Mouse (Mus musculus): Measurements from ENCODE around the gene Pxdc1. TPM values are rescaled to one million over a fixed set of nuclear protein-coding genes. Genes with fewer than 3 reads are reported as not detected.
A peak's percentile ranks its signal among the peaks of the same experiment; 100 is the strongest.

Pxdc1 gene
- polyA plus RNA-seq, 1 experiment from 2014 or later, result 8.9 TPM

GRCm38 (mm10) chr13:34669919-34670865, 16.9 kb upstream of the Pxdc1 start:
- Histone ChIP-seq H3K9ac (no peak overlapping the region), H3K36me3 (no peaks in the 10 kb centered on the region), H3K27ac (peak overlapping the region; percentile 82), H3K9me3 (no peaks in the 10 kb centered on the region), H3K4me3 (no peak overlapping the region), H3K27me3 (no peaks in the 10 kb centered on the region), H3K4me2 (peak overlapping the region; percentile 6), H3K4me1 (replicated peaks) (peaks cover 14% of the 10 kb centered on the region)
- WGBS, result 39% methylated on average over 16 of the region's 16 CpGs
- peak; percentile 67 for ATAC-seq (ENCODE audit: low FRiP score)

DNA sequence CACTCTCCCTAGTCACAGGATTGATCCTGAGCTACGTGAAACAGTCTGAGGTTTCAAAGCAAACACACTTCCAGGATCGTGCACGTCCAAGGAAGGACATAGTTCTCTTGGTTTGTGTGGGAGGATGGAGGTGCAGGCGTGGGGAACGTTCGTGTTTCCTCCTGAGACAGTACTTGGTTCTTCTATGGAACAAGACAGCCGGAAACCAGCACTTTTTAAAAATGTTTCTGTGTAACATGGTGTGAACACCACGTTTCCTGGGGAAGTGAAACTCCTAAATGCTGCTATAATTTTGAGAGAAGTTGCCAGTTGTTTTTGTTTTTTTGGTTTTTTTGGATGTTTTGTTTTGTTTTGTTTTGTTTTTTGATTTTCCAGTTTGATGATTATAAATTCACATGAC, 13.9 kb upstream of the Pxdc1 start:
- no peak overlapping the region for H3K9ac ChIP-seq
- peaks cover 14% of the 10 kb centered on the region for H3K4me1 ChIP-seq (replicated peaks)
- no peak overlapping the region for H3K4me3 ChIP-seq
- H3K9me3 ChIP-seq, result no peaks in the 10 kb centered on the region
- H3K4me2 ChIP-seq, result no peak overlapping the region
- no peaks in the 10 kb centered on the region for H3K36me3 ChIP-seq
- H3K27me3 ChIP-seq, result no peaks in the 10 kb centered on the region
- ATAC-seq (ENCODE audit: low FRiP score), result no peak
- 89% methylated on average over 8 of the region's 8 CpGs for WGBS
- H3K27ac ChIP-seq, result no peak overlapping the region

- H3K4me3 ChIP-seq, result no peak overlapping the region
- H3K36me3 ChIP-seq, result no peaks in the 10 kb centered on the region
- H3K4me2 ChIP-seq, result no peak overlapping the region
- no peaks in the 10 kb centered on the region for H3K27me3 ChIP-seq
- no peak overlapping the region for H3K27ac ChIP-seq
- ATAC-seq (ENCODE audit: low FRiP score), result no peak
- 86% methylated on average over 4 of the region's 4 CpGs for WGBS
- peaks cover 7% of the 10 kb centered on the region for H3K4me1 ChIP-seq (replicated peaks)
- no peak overlapping the region for H3K9ac ChIP-seq
- H3K9me3 ChIP-seq, result no peaks in the 10 kb centered on the region
Observed at GRCm38 (mm10) chr13:34665074-34665473, 11.8 kb upstream of the Pxdc1 start.

- no peaks in the 10 kb centered on the region for H3K9me3 ChIP-seq
- no peaks in the 10 kb centered on the region for H3K4me1 ChIP-seq (replicated peaks)
- no peak overlapping the region for H3K9ac ChIP-seq
- no peak overlapping the region for H3K4me2 ChIP-seq
- no peaks in the 10 kb centered on the region for H3K27me3 ChIP-seq
- ATAC-seq (ENCODE audit: low FRiP score), result no peak
- no peak overlapping the region for H3K27ac ChIP-seq
- no peak overlapping the region for H3K4me3 ChIP-seq
- no peaks in the 10 kb centered on the region for H3K36me3 ChIP-seq
- 87% methylated on average over 6 of the region's 6 CpGs for WGBS
Observed at GRCm38 (mm10) chr13:34663762-34664161, 10.5 kb upstream of the Pxdc1 start.

GRCm38 (mm10) chr13:34659507-34659906, 6.2 kb upstream of the Pxdc1 start:
- H3K9me3 ChIP-seq, result no peaks in the 10 kb centered on the region
- ATAC-seq (ENCODE audit: low FRiP score), result no peak
- 78% methylated on average over 4 of the region's 4 CpGs for WGBS
- no peak overlapping the region for H3K4me3 ChIP-seq
- H3K9ac ChIP-seq, result no peak overlapping the region
- no peak overlapping the region for H3K4me2 ChIP-seq
- H3K4me1 ChIP-seq (replicated peaks), result no peaks in the 10 kb centered on the region
- no peaks in the 10 kb centered on the region for H3K36me3 ChIP-seq
- peaks cover 17% of the 10 kb centered on the region; the same call in 1 of the 2 replicates for H3K27me3 ChIP-seq
- no peak overlapping the region for H3K27ac ChIP-seq

GRCm38 (mm10) chr13:34656351-34656750, 3.1 kb upstream of the Pxdc1 start:
- no peak for ATAC-seq (ENCODE audit: low FRiP score)
- Histone ChIP-seq H3K4me3 (no peak overlapping the region), H3K36me3 (no peaks in the 10 kb centered on the region), H3K4me2 (no peak overlapping the region), H3K4me1 (replicated peaks) (peaks cover 21% of the 10 kb centered on the region), H3K27me3 (peaks cover 49% of the 10 kb centered on the region), H3K9me3 (no peaks in the 10 kb centered on the region), H3K27ac (no peak overlapping the region), H3K9ac (no peak overlapping the region)
- 91% methylated on average over 5 of the region's 5 CpGs for WGBS

DNA sequence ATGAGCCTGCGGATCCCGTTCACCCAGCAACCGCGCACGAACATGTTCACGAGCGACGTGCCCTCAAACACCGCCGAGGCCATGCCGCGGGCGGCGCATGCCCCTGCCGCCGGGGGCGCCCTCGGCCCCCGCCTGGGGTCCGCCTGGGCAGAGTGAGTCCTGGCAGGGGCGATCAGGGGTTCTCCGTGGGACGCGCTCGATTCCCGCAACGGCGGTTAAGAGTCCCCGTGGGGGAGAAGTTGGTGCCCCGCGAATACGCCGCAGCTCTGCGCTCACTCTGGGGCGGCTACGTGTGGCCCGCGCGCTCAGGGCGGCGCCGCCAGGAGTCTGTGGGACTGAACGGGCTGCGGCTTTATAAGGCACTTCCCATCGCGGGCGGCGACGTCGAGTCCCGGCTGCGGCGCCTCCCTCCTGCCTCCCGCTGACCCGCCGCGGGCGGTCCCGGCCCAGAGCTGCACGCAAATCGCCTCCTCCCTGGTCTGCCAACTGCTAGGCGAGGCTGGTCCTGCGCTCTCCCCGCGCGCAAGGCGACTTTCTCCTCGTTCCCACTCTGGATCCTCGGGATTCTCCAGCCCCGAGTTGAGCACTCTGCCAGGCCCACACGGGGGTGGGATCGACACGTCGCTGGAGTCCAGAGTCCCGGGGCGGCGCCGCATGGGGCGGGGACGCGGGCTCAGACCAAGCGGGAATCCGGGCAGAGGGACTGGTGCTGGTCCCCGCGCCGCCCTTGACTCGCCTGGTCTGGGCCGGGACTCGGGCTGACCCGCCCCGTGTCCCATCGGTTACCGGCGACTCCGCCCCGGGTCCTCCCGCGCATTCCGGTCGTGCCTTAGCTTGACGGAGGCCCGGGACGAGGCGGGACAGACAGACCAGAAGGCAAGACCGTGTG, 689 bp downstream of the Pxdc1 start:
- peak overlapping the region; percentile 35; the same call in 1 of the 2 replicates for H3K27ac ChIP-seq
- peak overlapping the region; percentile 73 for H3K9ac ChIP-seq
- peak overlapping the region; percentile 52 for H3K4me3 ChIP-seq
- peak; percentile 72 for ATAC-seq (ENCODE audit: low FRiP score)
- H3K9me3 ChIP-seq, result no peaks in the 10 kb centered on the region
- H3K4me2 ChIP-seq, result peak overlapping the region; percentile 94
- under 1% methylated on average over 105 of the region's 105 CpGs for WGBS
- no peaks in the 10 kb centered on the region for H3K36me3 ChIP-seq
- peaks cover 33% of the 10 kb centered on the region for H3K4me1 ChIP-seq (replicated peaks)
- peaks cover 81% of the 10 kb centered on the region for H3K27me3 ChIP-seq

DNA sequence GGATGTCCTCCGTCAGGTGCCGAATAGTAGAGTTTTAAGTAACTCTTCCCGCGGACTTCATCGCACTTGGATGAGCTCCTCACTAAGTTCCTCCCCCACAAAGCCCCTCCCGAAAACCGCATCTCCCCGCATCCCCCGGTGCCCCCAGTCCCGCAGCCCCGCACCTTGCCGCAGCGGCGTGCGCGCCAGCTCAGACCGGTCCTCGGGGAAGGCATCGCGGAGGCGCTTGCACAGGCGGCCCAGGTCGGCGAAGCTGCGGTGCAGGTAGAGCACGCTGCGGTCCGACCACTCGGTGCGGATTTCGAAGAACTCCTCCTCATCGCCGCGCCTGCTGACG, 1.3 kb downstream of the Pxdc1 start:
- ATAC-seq (ENCODE audit: low FRiP score), result peak; percentile 72
- under 1% methylated on average over 35 of the region's 35 CpGs for WGBS
- Histone ChIP-seq H3K4me3 (peak overlapping the region; percentile 52), H3K4me1 (replicated peaks) (peaks cover 34% of the 10 kb centered on the region), H3K9me3 (no peaks in the 10 kb centered on the region), H3K9ac (peak overlapping the region; percentile 73), H3K27me3 (peaks cover 84% of the 10 kb centered on the region), H3K4me2 (peak overlapping the region; percentile 94), H3K36me3 (no peaks in the 10 kb centered on the region), H3K27ac (peak overlapping the region; percentile 12; the same call in 1 of the 2 replicates)

GRCm38 (mm10) chr13:34651474-34651991, 1.8 kb downstream of the Pxdc1 start:
- WGBS, result 2% methylated on average over 24 of the region's 24 CpGs
- peak overlapping the region; percentile 52 for H3K4me3 ChIP-seq
- peak overlapping the region; percentile 73 for H3K9ac ChIP-seq
- H3K4me2 ChIP-seq, result peak overlapping the region; percentile 94
- no peak overlapping the region for H3K27ac ChIP-seq
- no peaks in the 10 kb centered on the region for H3K36me3 ChIP-seq
- no peaks in the 10 kb centered on the region for H3K9me3 ChIP-seq
- ATAC-seq (ENCODE audit: low FRiP score), result peak; percentile 25; the same call in 1 of the 2 replicates
- peaks cover 83% of the 10 kb centered on the region for H3K27me3 ChIP-seq
- peaks cover 34% of the 10 kb centered on the region for H3K4me1 ChIP-seq (replicated peaks)

DNA sequence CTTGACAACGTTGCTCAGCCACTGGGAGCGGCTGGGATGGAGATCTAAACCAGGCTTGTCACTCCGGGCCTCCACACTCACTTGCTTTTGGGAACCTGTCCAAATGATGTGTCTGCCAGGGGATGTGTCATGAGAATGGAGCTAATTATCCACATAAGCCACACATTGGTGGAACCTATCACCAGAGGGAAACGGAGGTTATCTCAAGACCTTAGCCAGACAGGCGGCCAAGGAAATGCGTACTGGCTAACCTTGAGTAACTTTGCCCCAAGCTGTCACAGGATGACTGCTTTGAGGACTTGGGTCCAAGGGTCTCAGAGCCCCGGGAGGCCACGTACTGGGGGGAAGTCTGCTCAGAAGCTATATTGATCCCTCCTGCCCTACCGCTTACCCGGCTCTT, 2.3 kb downstream of the Pxdc1 start:
- Histone ChIP-seq H3K9ac (peak overlapping the region; percentile 73), H3K9me3 (no peaks in the 10 kb centered on the region), H3K4me2 (peak overlapping the region; percentile 94), H3K4me1 (replicated peaks) (peaks cover 34% of the 10 kb centered on the region), H3K27ac (no peak overlapping the region), H3K36me3 (no peaks in the 10 kb centered on the region), H3K4me3 (peak overlapping the region; percentile 52), H3K27me3 (peaks cover 77% of the 10 kb centered on the region)
- ATAC-seq (ENCODE audit: low FRiP score), result no peak
- WGBS, result 29% methylated on average over 10 of the region's 10 CpGs

GRCm38 (mm10) chr13:34650371-34650770, 2.9 kb downstream of the Pxdc1 start:
- ATAC-seq (ENCODE audit: low FRiP score), result no peak
- peak overlapping the region; percentile 94 for H3K4me2 ChIP-seq
- H3K9ac ChIP-seq, result no peak overlapping the region
- no peaks in the 10 kb centered on the region for H3K36me3 ChIP-seq
- no peak overlapping the region for H3K27ac ChIP-seq
- H3K27me3 ChIP-seq, result peaks cover 74% of the 10 kb centered on the region
- 63% methylated on average over 6 of the region's 6 CpGs for WGBS
- H3K4me1 ChIP-seq (replicated peaks), result peaks cover 34% of the 10 kb centered on the region
- peak overlapping the region; percentile 52 for H3K4me3 ChIP-seq
- H3K9me3 ChIP-seq, result no peaks in the 10 kb centered on the region

DNA sequence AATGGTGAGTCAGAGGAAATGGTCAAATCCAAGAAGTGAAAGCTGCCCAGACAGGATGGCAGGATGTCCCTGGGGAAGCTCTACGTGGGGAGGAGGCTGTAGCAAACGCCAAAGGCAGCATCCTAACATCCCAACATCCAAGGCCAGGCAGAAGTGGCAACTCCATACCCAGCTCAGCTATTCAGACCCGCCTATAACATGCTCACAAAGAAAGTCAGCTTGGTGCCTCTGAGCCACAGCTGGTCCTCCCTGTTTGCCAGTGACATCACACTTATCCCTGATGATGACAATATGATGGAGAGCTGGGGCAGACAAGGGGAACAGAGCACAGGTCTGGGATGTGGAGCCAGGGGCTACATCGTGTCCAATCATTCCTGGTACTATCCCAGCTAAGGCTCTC, 5.5 kb downstream of the Pxdc1 start:
- Histone ChIP-seq H3K27me3 (peaks cover 53% of the 10 kb centered on the region), H3K9me3 (no peaks in the 10 kb centered on the region), H3K36me3 (no peaks in the 10 kb centered on the region), H3K4me2 (no peak overlapping the region), H3K4me1 (replicated peaks) (peaks cover 27% of the 10 kb centered on the region), H3K27ac (no peak overlapping the region), H3K9ac (no peak overlapping the region), H3K4me3 (no peak overlapping the region)
- 57% methylated on average over 4 of the region's 4 CpGs for whole genome bisulfite sequencing
- no peak for ATAC-seq (ENCODE audit: low FRiP score)

Data from hindbrain, embryonic 13.5 days (tissue).